Mouse (Mus musculus) embryonic facial prominence, embryonic 10.5 days (tissue): ENCODE results near the gene Osbpl7. TPM values are rescaled to one million over a fixed set of nuclear protein-coding genes. Genes with fewer than 3 reads are reported as not detected.

Experiments used
- DNase-seq: peaks from one replicate; pipeline ENCODE4 v3.0.0-alpha.2; 2017; ENCODE audit warnings: low spot score
- H3K27ac ChIP-seq: fragments of 300-500 bp; sonication (generic); replicated peaks from 2 replicates; pipeline ENCODE4 v1.5.1; 2016; ENCODE audit warnings: mild to moderate bottlenecking
- H3K27me3 ChIP-seq: fragments of 300-500 bp; sonication (generic); replicated peaks from 2 replicates; pipeline ENCODE4 v1.6.1; 2016; ENCODE audit warnings: low read depth, mild to moderate bottlenecking; ENCODE audit not compliant: poor library complexity, severe bottlenecking
- H3K36me3 ChIP-seq: fragments of 300-500 bp; sonication (generic); replicated peaks from 2 replicates; pipeline ENCODE4 v1.6.1; 2016; ENCODE audit warnings: mild to moderate bottlenecking, moderate library complexity
- H3K4me1 ChIP-seq: fragments of 300-500 bp; sonication (generic); 2 replicates; pipeline ENCODE4 v1.6.1; 2016
- H3K4me3 ChIP-seq: fragments of 300-500 bp; sonication (generic); 2 replicates; pipeline ENCODE4 v1.5.1; 2016; ENCODE audit warnings: mild to moderate bottlenecking, moderate library complexity
- H3K9me3 ChIP-seq: fragments of 300-500 bp; sonication (generic); 2 replicates; pipeline ENCODE4 v1.6.1; 2016; ENCODE audit warnings: mild to moderate bottlenecking
- WGBS: fragments of 180-500 bp; shearing (Covaris S2); methylation state at CpG from one replicate; pipeline ENCODE4 v1.1.7; 2016; 5-methylcytosine and 5-hydroxymethylcytosine counted together
- polyA plus RNA-seq: library from polyadenylated mRNA; unstranded; fragments of >200 nt; fragmentation: Nextera tagmentation; extraction: Ambion mirVana; gene quantifications from 2 replicates; pipeline ENCODE4 v1.2.1, GENCODE M21; 2016

The Osbpl7 gene
- polyA plus RNA-seq, 1 experiment from 2014 or later: 10.0 TPM

DNA sequence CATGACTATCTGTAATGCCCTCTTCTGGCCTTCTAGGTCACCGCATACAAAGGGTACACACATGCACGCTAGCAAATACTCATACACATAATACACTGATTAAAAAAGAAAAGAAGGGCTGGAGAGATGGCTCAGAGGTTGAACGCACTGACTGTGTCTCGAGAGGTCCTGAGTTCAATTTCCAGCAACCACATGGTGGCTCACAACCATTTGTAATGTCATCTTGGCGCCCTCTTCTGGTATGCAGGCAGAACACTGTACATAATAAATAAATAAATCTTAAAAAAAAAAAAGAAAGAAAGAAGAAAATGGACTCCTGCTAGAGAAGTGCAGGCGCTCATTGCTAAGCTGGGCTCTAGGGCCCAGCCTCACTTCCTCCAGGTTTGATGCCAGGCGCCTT is 4.6 kb upstream of the Osbpl7 start:
- WGBS: 80% methylated on average over 7 of the region's 7 CpGs
- Histone ChIP-seq H3K4me3 (no peak overlapping the region), H3K27me3 (no peaks in the 10 kb centered on the region), H3K9me3 (no peaks in the 10 kb centered on the region), H3K36me3 (peaks cover 59% of the 10 kb centered on the region), H3K27ac (no peak overlapping the region), H3K4me1 (peaks cover 22% of the 10 kb centered on the region)
- DNase-seq: no peak

DNA sequence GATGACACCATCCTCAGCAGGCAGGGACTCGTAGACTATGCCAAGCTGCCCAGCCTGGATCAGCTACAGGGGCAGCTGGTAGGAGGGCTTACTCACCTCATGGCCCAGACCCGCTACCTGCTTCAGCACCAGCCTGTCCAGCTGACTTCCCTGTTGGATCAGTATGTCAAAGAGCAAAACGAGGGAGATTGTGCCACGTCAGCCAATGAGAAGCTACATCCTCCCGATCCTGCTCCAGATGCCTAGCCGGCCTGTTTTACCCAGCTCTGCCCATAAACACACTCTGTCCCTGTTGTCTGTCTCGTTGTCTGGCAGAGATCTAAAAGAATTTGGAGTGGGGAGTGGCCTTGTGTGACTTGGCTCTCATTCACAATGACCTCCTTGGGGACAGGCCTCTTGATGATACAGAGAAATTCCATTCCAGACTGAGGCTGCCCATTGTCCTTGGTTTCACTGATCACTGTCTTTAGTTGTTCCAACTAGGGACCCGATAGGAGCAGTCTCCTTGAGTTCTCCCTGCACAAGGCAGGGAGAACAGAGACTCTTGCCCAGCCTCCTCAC is 2.3 kb upstream of the Osbpl7 start:
- 85% methylated on average over 8 of the region's 8 CpGs for WGBS
- Histone ChIP-seq H3K9me3 (no peaks in the 10 kb centered on the region), H3K4me3 (no peak overlapping the region), H3K4me1 (peaks cover 26% of the 10 kb centered on the region), H3K27ac (no peak overlapping the region), H3K27me3 (no peaks in the 10 kb centered on the region), H3K36me3 (peaks cover 65% of the 10 kb centered on the region)
- no peak for DNase-seq

DNA sequence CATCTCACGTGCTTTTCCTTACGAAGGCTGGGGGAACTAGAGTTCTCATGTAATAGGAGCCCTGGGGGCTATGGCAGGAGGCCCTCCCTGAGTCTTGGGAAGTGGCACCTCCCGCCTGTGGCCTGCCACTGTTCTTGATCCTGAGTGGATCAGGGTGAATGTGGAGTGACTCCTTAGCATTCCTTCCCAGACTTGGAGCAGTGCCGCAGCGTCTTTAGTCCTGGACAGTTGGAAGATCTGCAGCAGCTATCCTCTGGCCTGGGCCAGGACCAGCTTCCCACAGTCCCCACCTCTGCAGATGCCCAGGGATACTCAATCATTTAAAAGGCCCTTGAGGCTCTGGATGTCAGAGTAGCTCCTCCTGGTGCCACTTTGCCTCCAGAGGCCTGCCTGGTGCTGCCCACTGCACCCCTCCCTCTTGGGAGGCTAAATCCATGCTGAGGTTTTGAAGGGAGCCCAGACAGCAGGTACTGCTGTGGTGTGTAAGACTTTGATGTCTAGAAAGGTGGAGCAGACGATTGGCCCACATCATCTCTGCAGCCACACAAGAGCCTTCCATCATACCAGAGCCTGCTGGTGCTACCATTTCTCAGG is 839 bp upstream of the Osbpl7 start:
- 77% methylated on average over 6 of the region's 6 CpGs for WGBS
- no peak overlapping the region for H3K27ac ChIP-seq
- no peak for DNase-seq
- H3K9me3 ChIP-seq: no peaks in the 10 kb centered on the region
- peaks cover 63% of the 10 kb centered on the region for H3K36me3 ChIP-seq
- no peaks in the 10 kb centered on the region for H3K27me3 ChIP-seq
- peaks cover 26% of the 10 kb centered on the region for H3K4me1 ChIP-seq
- H3K4me3 ChIP-seq: no peak overlapping the region

DNA sequence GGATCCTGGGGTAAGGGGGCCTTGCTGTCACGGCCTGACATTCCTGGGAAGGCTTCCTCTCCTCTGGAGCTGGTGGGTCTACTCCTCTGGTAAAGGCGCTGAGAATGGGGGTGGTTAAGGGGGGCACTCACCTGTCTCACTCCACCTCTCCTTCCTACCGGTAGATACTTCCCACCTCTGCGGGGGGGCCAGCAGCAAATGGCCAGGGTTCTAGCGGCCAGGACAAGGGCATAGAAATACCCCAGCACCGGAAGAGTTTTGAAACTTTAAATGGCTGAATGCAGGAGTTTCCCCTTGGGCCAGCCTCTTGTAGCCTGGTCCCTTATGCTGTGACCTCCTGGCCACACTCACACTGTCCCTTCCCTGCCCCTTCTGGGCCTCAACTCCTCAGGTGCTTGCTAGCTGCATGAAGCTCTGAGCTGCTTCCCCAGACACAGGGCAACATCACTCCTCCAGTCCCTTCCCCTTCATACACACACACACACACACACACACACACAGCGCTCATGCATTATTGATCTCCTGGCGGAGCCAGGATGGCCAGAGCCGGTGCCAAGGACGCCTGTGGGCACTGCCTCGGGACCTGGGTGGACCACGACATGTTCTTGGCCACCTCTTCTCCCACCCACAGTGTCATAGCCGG is 637 bp downstream of the Osbpl7 start:
- peak overlapping the region; percentile 80 for H3K4me3 ChIP-seq
- H3K4me1 ChIP-seq: peaks cover 26% of the 10 kb centered on the region
- peaks cover 63% of the 10 kb centered on the region for H3K36me3 ChIP-seq
- H3K27me3 ChIP-seq: no peaks in the 10 kb centered on the region
- 31% methylated on average over 13 of the region's 13 CpGs for WGBS
- no peak for DNase-seq
- H3K9me3 ChIP-seq: no peaks in the 10 kb centered on the region
- H3K27ac ChIP-seq: peak overlapping the region; percentile 71

DNA sequence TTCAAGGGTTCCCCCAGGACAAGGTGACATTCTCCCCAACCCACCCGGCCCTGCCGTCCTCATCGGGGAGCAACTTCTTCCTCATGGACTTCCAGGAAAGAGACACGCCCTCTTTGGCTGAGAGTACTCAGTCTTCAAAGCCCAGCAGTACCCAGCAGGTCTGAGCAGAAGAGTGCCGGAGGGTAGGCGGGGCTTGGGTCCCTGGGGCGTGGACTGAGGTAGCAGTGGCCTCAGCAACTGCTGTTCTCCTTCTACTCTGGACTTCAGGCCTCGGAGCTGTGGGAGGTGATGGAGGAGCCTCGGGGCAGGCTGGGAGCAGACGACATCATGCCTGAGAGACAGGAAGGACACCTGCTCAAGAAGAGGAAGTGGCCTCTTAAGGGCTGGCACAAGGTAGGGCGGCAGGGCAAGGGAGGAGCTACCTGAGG is 1.8 kb downstream of the Osbpl7 start:
- Histone ChIP-seq H3K36me3 (peaks cover 64% of the 10 kb centered on the region), H3K9me3 (no peaks in the 10 kb centered on the region), H3K27me3 (no peaks in the 10 kb centered on the region), H3K4me1 (peaks cover 26% of the 10 kb centered on the region), H3K27ac (no peak overlapping the region), H3K4me3 (peak overlapping the region; percentile 80; the same call in 1 of the 2 replicates)
- WGBS: 25% methylated on average over 11 of the region's 11 CpGs
- no peak for DNase-seq

DNA sequence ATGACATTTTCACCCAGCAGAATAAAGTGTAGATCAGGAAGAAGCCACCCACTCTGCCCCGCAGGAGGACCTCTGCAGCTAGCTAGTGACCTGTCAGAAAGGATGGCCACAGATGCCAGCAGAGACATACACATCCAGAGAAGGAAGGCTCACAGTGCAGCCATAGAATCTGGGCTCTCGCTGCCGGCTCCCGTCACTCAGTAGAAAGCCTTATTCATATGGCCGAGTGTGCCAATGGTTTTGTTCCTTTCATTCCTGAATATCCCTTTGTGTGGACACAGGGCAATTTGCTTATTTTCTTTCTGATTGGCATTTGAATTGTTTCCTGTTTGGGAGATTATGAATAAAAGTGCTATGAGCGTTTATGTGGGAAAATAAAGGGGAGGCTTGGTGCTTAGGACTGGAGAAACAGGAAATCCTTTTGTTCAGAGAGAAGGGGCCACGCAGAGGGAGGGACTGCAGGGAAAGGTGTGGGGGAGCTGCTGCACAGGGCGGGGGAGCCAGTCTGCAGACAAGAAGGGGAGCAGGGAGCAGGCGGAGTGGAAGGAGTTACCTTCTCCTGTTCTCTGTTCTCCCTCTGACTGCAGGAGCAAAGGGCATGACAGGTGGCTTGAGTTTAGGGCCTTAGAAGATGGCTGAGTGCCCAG is 13.0 kb downstream of the Osbpl7 start:
- 45% methylated on average over 9 of the region's 9 CpGs for WGBS
- Histone ChIP-seq H3K4me1 (peaks cover 17% of the 10 kb centered on the region), H3K4me3 (no peak overlapping the region), H3K9me3 (no peaks in the 10 kb centered on the region), H3K27ac (peak overlapping the region; percentile 69), H3K27me3 (no peaks in the 10 kb centered on the region), H3K36me3 (peaks cover 77% of the 10 kb centered on the region)
- no peak for DNase-seq

DNA sequence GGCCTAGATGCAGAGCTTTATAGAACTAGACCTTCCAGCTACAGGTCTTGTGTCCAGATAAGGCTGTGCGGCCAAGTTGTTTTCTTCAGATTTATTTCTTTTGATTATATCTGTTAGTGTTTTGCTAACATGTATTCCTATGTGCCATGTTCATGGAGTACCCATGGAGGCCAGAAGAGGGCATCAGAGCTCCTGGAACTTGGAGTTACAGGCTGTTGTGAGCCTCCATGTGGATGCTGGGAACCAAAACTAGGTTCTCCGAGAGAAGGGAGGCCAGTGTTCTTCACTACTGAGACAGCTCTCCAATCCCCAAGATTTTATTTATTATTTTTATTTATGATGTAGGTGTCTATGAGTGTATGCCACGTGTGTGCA is 13.5 kb downstream of the Osbpl7 start:
- DNase-seq: no peak
- 91% methylated on average over 3 of the region's 3 CpGs for whole genome bisulfite sequencing
- Histone ChIP-seq H3K36me3 (peaks cover 72% of the 10 kb centered on the region), H3K27me3 (no peaks in the 10 kb centered on the region), H3K4me1 (peaks cover 15% of the 10 kb centered on the region), H3K27ac (peak overlapping the region; percentile 69), H3K4me3 (no peak overlapping the region), H3K9me3 (no peaks in the 10 kb centered on the region)

DNA sequence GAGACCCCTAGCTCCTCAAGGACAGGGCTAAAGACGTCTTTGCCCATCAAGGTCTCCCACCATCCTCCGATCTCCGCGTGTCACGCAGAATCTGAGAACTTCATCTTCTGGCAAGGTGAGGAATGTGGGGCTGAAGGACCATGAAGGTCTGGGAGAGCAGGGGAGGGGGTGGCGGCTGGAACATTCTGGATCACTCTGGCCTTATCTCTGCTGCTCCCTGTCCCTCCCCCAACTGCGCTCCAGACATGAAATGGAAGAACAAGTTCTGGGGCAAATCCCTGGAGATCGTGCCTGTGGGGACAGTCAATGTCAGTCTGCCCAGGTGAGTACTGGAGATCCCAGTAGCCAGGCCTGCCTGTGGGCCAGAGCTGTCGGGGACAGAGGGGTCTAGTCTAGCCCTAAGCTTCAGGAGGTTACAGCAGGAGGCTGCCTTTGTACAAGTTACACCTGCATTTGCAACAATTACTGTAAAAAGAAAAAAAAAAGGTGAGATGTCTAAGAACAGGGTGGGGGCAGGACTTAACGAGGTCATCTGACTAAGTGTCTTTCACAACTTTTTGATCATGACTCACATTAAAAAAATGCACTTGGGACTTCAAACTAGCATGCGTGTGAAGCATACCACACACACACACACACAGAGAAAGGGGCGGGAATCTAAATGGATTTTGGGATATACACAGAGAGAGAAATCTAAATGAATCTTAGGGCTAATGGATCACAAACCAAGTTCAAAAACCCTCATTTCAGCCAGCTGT is 15.3 kb downstream of the Osbpl7 start:
- H3K4me1 ChIP-seq: peaks cover 15% of the 10 kb centered on the region
- WGBS: 88% methylated on average over 12 of the region's 12 CpGs
- no peaks in the 10 kb centered on the region for H3K9me3 ChIP-seq
- no peak for DNase-seq
- H3K4me3 ChIP-seq: no peak overlapping the region
- H3K36me3 ChIP-seq: peaks cover 54% of the 10 kb centered on the region
- no peaks in the 10 kb centered on the region for H3K27me3 ChIP-seq
- H3K27ac ChIP-seq: no peak overlapping the region

DNA sequence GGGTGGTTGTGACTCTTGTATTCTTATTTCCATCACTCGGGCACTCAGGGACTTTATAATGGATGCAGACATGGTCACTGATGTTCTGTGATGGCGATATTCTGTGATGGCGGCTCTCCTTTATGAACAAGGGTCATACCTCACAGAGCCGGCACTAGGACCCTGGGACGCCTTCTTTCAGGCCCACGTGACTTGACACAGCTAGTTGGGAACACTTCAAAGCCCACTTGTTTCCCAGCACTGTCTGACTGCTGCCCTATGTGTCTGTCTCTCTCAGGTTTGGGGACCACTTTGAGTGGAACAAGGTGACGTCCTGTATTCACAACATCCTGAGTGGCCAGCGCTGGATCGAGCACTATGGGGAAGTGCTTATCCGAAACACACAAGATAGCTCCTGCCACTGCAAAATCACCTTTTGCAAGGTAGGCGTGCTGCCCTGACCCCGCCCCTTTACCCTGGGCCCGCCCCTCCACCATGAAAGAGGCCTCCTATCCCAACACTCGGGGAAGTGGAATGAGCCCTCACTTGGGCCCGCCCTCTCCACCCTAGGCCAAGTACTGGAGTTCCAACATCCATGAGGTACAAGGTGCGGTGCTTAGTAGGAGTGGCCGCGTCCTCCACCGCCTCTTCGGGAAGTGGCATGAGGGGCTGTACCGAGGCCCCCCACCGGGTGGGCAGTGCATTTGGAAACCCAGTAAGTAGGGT is 16.4 kb downstream of the Osbpl7 start:
- no peaks in the 10 kb centered on the region for H3K9me3 ChIP-seq
- 45% methylated on average over 22 of the region's 22 CpGs for WGBS
- peaks cover 15% of the 10 kb centered on the region for H3K4me1 ChIP-seq
- 0 out of 2 replicates have a peak overlapping the region, but pooled peaks have one; percentile 25 for H3K4me3 ChIP-seq
- no peak overlapping the region for H3K27ac ChIP-seq
- no peaks in the 10 kb centered on the region for H3K27me3 ChIP-seq
- H3K36me3 ChIP-seq: peaks cover 44% of the 10 kb centered on the region
- DNase-seq: peak; percentile 43

DNA sequence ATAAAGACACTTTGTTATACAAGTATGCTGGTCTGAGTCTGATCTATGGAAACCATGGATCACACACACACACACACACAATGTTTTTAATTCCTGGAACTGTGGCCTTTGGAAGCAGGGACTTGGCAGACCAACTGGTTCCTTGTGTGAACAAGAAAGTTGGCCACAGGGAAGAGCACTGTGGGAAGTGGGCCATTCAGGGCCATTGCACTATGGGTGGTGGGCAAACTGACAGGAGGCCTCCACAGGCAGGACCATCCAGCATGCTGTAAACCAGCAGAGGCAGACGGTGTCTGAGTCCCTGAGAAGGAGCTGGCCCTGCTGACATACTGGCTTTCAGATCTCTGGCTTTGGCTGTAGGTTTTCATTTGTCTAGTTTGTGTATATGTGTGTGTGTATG is 18.9 kb downstream of the Osbpl7 start:
- peaks cover 36% of the 10 kb centered on the region for H3K36me3 ChIP-seq
- WGBS: 56% methylated on average over 1 of the region's 1 CpGs
- no peaks in the 10 kb centered on the region for H3K27me3 ChIP-seq

DNA sequence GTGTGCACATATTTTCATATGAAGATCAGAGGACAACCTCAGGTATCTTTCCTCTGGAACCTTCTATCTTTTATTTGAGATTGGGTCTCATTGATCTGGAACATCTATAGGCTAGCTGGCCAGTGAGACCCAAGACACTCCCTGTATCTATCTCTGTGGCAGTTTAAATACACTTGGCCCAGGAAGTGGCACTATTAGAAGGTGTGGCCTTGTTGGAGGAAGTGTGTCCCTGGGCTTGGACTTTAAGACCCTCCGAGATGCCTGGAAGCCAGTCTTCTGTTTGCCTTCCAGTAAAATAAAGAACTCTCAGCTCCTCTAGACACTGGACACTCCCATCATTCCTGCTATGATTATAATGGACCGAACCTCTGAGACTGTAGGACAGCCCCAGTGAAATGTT is 19.3 kb downstream of the Osbpl7 start:
- Histone ChIP-seq H3K36me3 (peaks cover 34% of the 10 kb centered on the region), H3K4me1 (peaks cover 17% of the 10 kb centered on the region; the same call in 1 of the 2 replicates), H3K27ac (no peak overlapping the region), H3K9me3 (no peaks in the 10 kb centered on the region), H3K27me3 (no peaks in the 10 kb centered on the region), H3K4me3 (no peak overlapping the region)
- WGBS: 90% methylated on average over 2 of the region's 2 CpGs
- no peak for DNase-seq

More for the DNA sequence above, 18.9 kb downstream of the Osbpl7 start:
- DNase-seq: no peak
- Histone ChIP-seq H3K4me3 (no peak overlapping the region), H3K9me3 (no peaks in the 10 kb centered on the region), H3K27ac (no peak overlapping the region), H3K4me1 (peaks cover 12% of the 10 kb centered on the region; the same call in 1 of the 2 replicates)

DNA sequence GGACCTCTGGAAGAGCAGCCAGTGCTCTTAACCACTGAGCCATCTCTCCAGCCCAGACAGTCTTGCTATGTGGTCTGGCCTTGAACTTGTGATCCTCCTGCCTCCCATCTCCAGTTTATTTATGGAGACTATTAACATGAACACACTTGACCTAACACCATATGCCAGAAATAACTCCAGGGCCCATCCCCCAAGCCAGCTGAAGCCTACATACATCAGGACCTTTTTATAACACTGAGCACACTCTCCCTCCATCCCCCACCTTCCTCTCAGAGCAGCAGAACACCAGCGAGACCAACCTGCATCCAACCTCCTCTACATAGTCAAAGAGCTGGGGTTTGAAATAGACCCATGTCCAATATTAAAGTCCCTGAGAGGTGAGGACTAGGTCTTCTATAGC is 20.7 kb downstream of the Osbpl7 start:
- no peak overlapping the region for H3K4me3 ChIP-seq
- no peak overlapping the region for H3K27ac ChIP-seq
- no peaks in the 10 kb centered on the region for H3K27me3 ChIP-seq
- H3K4me1 ChIP-seq: peaks cover 17% of the 10 kb centered on the region; the same call in 1 of the 2 replicates
- peaks cover 20% of the 10 kb centered on the region for H3K36me3 ChIP-seq
- no peaks in the 10 kb centered on the region for H3K9me3 ChIP-seq
- WGBS: 65% methylated on average over 1 of the region's 1 CpGs
- no peak for DNase-seq
